In the genomic region with DNA sequence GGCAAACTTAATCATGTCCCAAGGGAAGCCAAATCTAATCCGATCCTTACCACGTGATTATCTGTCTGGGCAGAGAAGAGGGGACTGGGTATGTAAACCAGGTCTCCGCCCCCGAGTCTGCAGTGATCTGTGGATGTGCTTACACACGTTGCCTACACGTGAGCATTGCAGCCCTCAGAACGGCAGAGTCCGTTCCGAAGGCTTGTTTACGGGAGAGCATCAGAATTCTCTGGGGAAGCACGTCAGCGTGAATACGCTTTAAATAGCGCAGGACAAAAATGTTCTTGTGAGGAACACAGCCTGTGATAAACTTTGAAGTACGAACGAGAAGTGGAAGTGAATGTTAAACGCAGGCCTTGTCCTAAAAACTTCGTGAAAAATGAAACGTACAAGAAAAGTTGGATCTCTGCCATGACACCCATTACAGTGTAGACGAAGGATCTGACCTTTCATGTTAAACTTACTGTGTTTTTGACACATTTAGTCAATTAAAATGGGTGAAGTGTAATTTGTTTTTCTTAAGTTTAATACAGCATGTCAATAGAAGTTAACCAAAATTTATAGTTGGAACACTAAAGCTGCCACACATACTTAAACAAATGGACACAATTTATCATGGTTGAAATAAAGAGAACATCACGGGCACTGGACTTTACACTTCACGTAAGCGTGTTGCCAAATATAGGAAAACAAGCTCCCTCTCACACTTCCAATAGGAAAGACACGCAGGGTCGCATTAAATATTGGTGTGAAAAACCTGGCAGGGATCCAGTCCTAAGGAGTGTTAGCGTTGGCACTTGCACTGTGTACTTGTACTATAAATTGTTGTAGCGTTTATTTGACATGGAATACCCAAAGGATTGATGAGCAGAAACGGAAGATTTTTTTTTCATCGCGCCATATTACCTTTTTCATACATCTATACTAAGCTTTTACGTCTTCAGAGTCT, we compare ENCODE assay signal across 11 mouse cellular contexts.
DNase-seq lines count a peak whose midpoint lies in the region; ATAC-seq and TF ChIP-seq lines count a peak whose summit lies in the region.
"Had no signal": no experiment of that assay in that cellular context is flagged by ENCODE, and none has a peak within 500 bp of the region (broad histone marks: within the 10 kb centered on the region; RNA-seq: fewer than 3 reads in every experiment).

No protein-coding gene starts in this region.

- H3K4me2 ChIP-seq in limb, embryonic 12.5 days, result peak overlapping the region; percentile 37
- H3K4me2 ChIP-seq in intestine, postnatal 0 days (replicated peaks; ENCODE audit: low read depth), result peak overlapping the region; percentile 41

- ATAC-seq in limb, embryonic 12.5 days (ENCODE audit: insufficient number of reproducible peaks, insufficient read depth, low FRiP score, low TSS enrichment, low read depth), result peak; percentile 68
- ATAC-seq in intestine, postnatal 0 days, result no peak

- DNase-seq in limb, embryonic 10.5 days (ENCODE audit: low spot score), result no peak
- DNase-seq in brain, embryonic 14.5 days (ENCODE audit: low read depth), result peak; percentile 3
- peak; percentile 63 for DNase-seq in heart, adult 8-10 months (ENCODE audit: low spot score)
- DNase-seq in cerebellum, postnatal 4 days (ENCODE audit: low spot score in 2 of 2), result no peak
- DNase-seq in adrenal gland, postnatal 4 days (ENCODE audit: low spot score in 2 of 2), result no peak
- DNase-seq: right cerebral cortex, postnatal 14 days; thymus, postnatal 36 days had no signal

- H3K27me3 ChIP-seq in limb, embryonic 12.5 days, result no peaks in the 10 kb centered on the region
- H3K27me3 ChIP-seq in limb, embryonic 10.5 days (ENCODE audit: low read depth, poor library complexity, severe bottlenecking), result no peaks in the 10 kb centered on the region
- H3K27me3 ChIP-seq in intestine, postnatal 0 days (replicated peaks; ENCODE audit: control insufficient read depth, insufficient read depth, low read length), result no peaks in the 10 kb centered on the region

- H3K27ac ChIP-seq in limb, embryonic 12.5 days, result no peak overlapping the region
- H3K27ac ChIP-seq in limb, embryonic 10.5 days, result no peak overlapping the region
- no peak overlapping the region for H3K27ac ChIP-seq in intestine, postnatal 0 days (ENCODE audit: low read depth, low read length)
- H3K27ac ChIP-seq: hindbrain, embryonic 10.5 days; macrophage had no signal

- H3K9me3 ChIP-seq in limb, embryonic 12.5 days, result no peaks in the 10 kb centered on the region
- no peaks in the 10 kb centered on the region for H3K9me3 ChIP-seq in limb, embryonic 10.5 days (replicated peaks)
- H3K9me3 ChIP-seq in intestine, postnatal 0 days (ENCODE audit: control insufficient read depth), result no peaks in the 10 kb centered on the region
- H3K9me3 ChIP-seq: hindbrain, embryonic 10.5 days had no signal

- H3K36me3 ChIP-seq in limb, embryonic 12.5 days, result no peaks in the 10 kb centered on the region
- H3K36me3 ChIP-seq in limb, embryonic 10.5 days, result no peaks in the 10 kb centered on the region
- no peaks in the 10 kb centered on the region for H3K36me3 ChIP-seq in intestine, postnatal 0 days (ENCODE audit: control insufficient read depth, insufficient read depth)
- H3K36me3 ChIP-seq: hindbrain, embryonic 10.5 days had no signal

- H3K9ac ChIP-seq in limb, embryonic 12.5 days (replicated peaks), result no peak overlapping the region
- H3K9ac ChIP-seq in intestine, postnatal 0 days (ENCODE audit: low read depth, low read length), result no peak overlapping the region

- no peak for TF ChIP-seq CTCF in brain, embryonic 14.5 days (IDR thresholded peaks at IDR 0.05; ENCODE audit: borderline replicate concordance, extremely low read depth, insufficient read depth, insufficient read length)
- no peak for TF ChIP-seq CTCF in intestine, postnatal 0 days (IDR thresholded peaks at IDR 0.05; ENCODE audit: low read depth)

- 60% methylated on average over 31 of the region's 31 CpGs for WGBS in limb, embryonic 12.5 days
- WGBS in limb, embryonic 10.5 days, result 83% methylated on average over 31 of the region's 31 CpGs
- WGBS in intestine, postnatal 0 days, result 56% methylated on average over 31 of the region's 31 CpGs

- H3K4me1 ChIP-seq in limb, embryonic 12.5 days (replicated peaks), result peaks cover 11% of the 10 kb centered on the region
- no peaks in the 10 kb centered on the region for H3K4me1 ChIP-seq in limb, embryonic 10.5 days
- no peaks in the 10 kb centered on the region for H3K4me1 ChIP-seq in intestine, postnatal 0 days (replicated peaks; ENCODE audit: control insufficient read depth, insufficient read depth, low read length)
- H3K4me1 ChIP-seq: hindbrain, embryonic 10.5 days had no signal

- H3K4me3 ChIP-seq in limb, embryonic 12.5 days (replicated peaks), result no peak overlapping the region
- H3K4me3 ChIP-seq in limb, embryonic 10.5 days, result no peak overlapping the region
- H3K4me3 ChIP-seq in intestine, postnatal 0 days (ENCODE audit: low read depth, low read length), result no peak overlapping the region
- H3K4me3 ChIP-seq: hindbrain, embryonic 10.5 days had no signal

- TF ChIP-seq POLR2A in brain, embryonic 14.5 days (IDR thresholded peaks at IDR 0.05; ENCODE audit: borderline replicate concordance, extremely low read depth, insufficient read depth, insufficient read length, poor library complexity, severe bottlenecking), result no peak

Comparison
In these comparisons a context has a peak if more than half of its experiments do, and no peak if none do; other contexts are left out.
1. DNase-seq: peak in brain, embryonic 14.5 days (single experiment) and heart, adult 8-10 months (single experiment); none in limb, embryonic 10.5 days (single experiment), cerebellum, postnatal 4 days (0 of 2) and adrenal gland, postnatal 4 days (0 of 2).